Mouse (Mus musculus) C2C12 (cell line): ENCODE data around the gene Prcd.

ENCODE experiments used
- CTCF ChIP-seq: IDR thresholded peaks from one replicate; pipeline ENCODE4 v1.5.1; 2011; ENCODE audit not compliant: control insufficient read depth, insufficient read depth, insufficient read length
- MAX ChIP-seq: IDR thresholded peaks from one replicate; pipeline ENCODE4 v1.6.1; 2011; ENCODE audit warnings: mild to moderate bottlenecking, control low read depth
- USF1 ChIP-seq: IDR thresholded peaks from one replicate; pipeline ENCODE4 v1.6.1; 2011; ENCODE audit warnings: low read depth, mild to moderate bottlenecking, control low read depth, moderate library complexity

GRCm38 (mm10) chr11:116653709-116654221 lies 431 bp downstream of the Prcd start:
- TF ChIP-seq MAX, result no peak
- no peak for TF ChIP-seq CTCF
- TF ChIP-seq USF1, result no peak
